Mouse (Mus musculus) CH12.LX (cell line): ENCODE results near the gene Dll1. TPM values are rescaled to one million over a fixed set of nuclear protein-coding genes. Genes with fewer than 3 reads are reported as not detected.

ENCODE experiments used
- DNase-seq: peaks from one replicate; pipeline ENCODE4 v3.0.0-alpha.2; 2013; ENCODE audit errors: extremely low read depth
- H3K27ac ChIP-seq: 2 replicates; pipeline ENCODE4 v1.5.1; 2012; ENCODE audit warnings: low read depth, mild to moderate bottlenecking, control low read depth, moderate library complexity; ENCODE audit not compliant: insufficient read depth
- H3K27me3 ChIP-seq: replicated peaks from 2 replicates; pipeline ENCODE3; 2012; ENCODE audit warnings: inconsistent platforms
- H3K36me3 ChIP-seq, 2 experiments: replicated peaks in 1 of 2; 2 replicates each; pipeline versions ENCODE3 to v1.6.1; 2012; ENCODE audit warnings: inconsistent platforms in 1 of 2, low read length in 1 of 2, mild to moderate bottlenecking in 1 of 2, mixed read lengths in 1 of 2, moderate library complexity in 1 of 2; ENCODE audit not compliant: control insufficient read depth in 1 of 2, insufficient read depth in 1 of 2
- H3K4me1 ChIP-seq, 2 experiments: 2 replicates each; pipeline ENCODE4 v1.6.1; 2012; ENCODE audit warnings: inconsistent platforms in 1 of 2, moderate library complexity in 1 of 2; ENCODE audit not compliant: insufficient read depth in 2 of 2, control insufficient read depth in 1 of 2
- H3K4me2 ChIP-seq: 2 replicates; pipeline ENCODE4 v1.6.1; 2012; ENCODE audit warnings: low read depth, mild to moderate bottlenecking, control low read depth; ENCODE audit not compliant: poor library complexity, insufficient read depth, severe bottlenecking
- H3K4me3 ChIP-seq, 3 experiments: fragments of 150-350 bp in 1 of 3; sonication (generic) in 1 of 3; replicated peaks in 1 of 3; 2 replicates each; pipeline versions ENCODE3 to v1.5.1; 2011 to 2012; ENCODE audit warnings: low read depth in 2 of 3, low read length in 2 of 3, mild to moderate bottlenecking in 2 of 3, moderate library complexity in 2 of 3, control low read depth in 1 of 3, improper control_type of control experiment in 1 of 3, inconsistent platforms in 1 of 3, mixed read lengths in 1 of 3; ENCODE audit not compliant: poor library complexity in 1 of 3
- H3K79me2 ChIP-seq: replicated peaks from 2 replicates; pipeline ENCODE4 v1.6.1; 2012; ENCODE audit warnings: mild to moderate bottlenecking, moderate library complexity; ENCODE audit not compliant: control insufficient read depth, poor library complexity, insufficient read depth, severe bottlenecking; ENCODE audit errors: extremely low read depth
- H3K9ac ChIP-seq: 2 replicates; pipeline ENCODE4 v1.6.1; 2012; ENCODE audit warnings: low read depth, mild to moderate bottlenecking, control low read depth, moderate library complexity; ENCODE audit not compliant: insufficient read depth
- H3K9me3 ChIP-seq: replicated peaks from 2 replicates; pipeline ENCODE3; 2012; ENCODE audit warnings: low read length, inconsistent platforms, mixed read lengths
- CHD1 ChIP-seq: IDR thresholded peaks from 2 replicates; pipeline ENCODE4 v1.6.1; 2012; ENCODE audit warnings: low read depth, low read length, improper control_type of control experiment, inconsistent platforms
- E2F4 ChIP-seq: IDR thresholded peaks from 2 replicates; pipeline ENCODE4 v1.6.1; 2011; ENCODE audit warnings: low read depth, low read length, improper control_type of control experiment; ENCODE audit not compliant: insufficient replicate concordance
- ELF1 ChIP-seq: IDR thresholded peaks from 2 replicates; pipeline ENCODE4 v1.6.1; 2014; ENCODE audit warnings: low read depth, mild to moderate bottlenecking, inconsistent platforms, low read length, improper control_type of control experiment
- ETS1 ChIP-seq: conservative IDR thresholded peaks from 2 replicates; pipeline ENCODE4 v1.6.1; 2012; ENCODE audit warnings: low read depth, mild to moderate bottlenecking, inconsistent platforms, low read length, improper control_type of control experiment, moderate library complexity
- GABPA ChIP-seq: IDR thresholded peaks from 2 replicates; pipeline ENCODE4 v1.6.1; 2012; ENCODE audit warnings: low read depth, low read length, improper control_type of control experiment, inconsistent platforms; ENCODE audit not compliant: insufficient replicate concordance
- HCFC1 ChIP-seq: IDR thresholded peaks from 2 replicates; pipeline ENCODE4 v1.6.1; 2012; ENCODE audit warnings: low read depth, mild to moderate bottlenecking, inconsistent platforms, low read length, improper control_type of control experiment
- IRF4 ChIP-seq: IDR thresholded peaks from 2 replicates; pipeline ENCODE4 v1.6.1; 2014; ENCODE audit warnings: low read depth, mild to moderate bottlenecking, inconsistent platforms, low read length, improper control_type of control experiment
- JUN ChIP-seq: IDR thresholded peaks from 2 replicates; pipeline ENCODE4 v1.6.1; 2011; ENCODE audit warnings: low read depth, mild to moderate bottlenecking, low read length, improper control_type of control experiment, moderate library complexity; ENCODE audit not compliant: insufficient read depth
- KAT2A ChIP-seq: IDR thresholded peaks from 2 replicates; pipeline ENCODE4 v1.6.1; 2012; ENCODE audit warnings: low read length, improper control_type of control experiment, inconsistent platforms; ENCODE audit not compliant: insufficient replicate concordance
- MAFK ChIP-seq: IDR thresholded peaks from 2 replicates; pipeline ENCODE4 v1.6.1; 2011; ENCODE audit warnings: low read length, improper control_type of control experiment; ENCODE audit not compliant: insufficient replicate concordance
- MAX ChIP-seq: IDR thresholded peaks from 2 replicates; pipeline ENCODE4 v1.6.1; 2011; ENCODE audit warnings: low read length, improper control_type of control experiment
- MAZ ChIP-seq: IDR thresholded peaks from 2 replicates; pipeline ENCODE4 v1.6.1; 2012; ENCODE audit warnings: low read depth, mild to moderate bottlenecking, inconsistent platforms, low read length, improper control_type of control experiment, moderate library complexity
- MXI1 ChIP-seq: IDR thresholded peaks from 2 replicates; pipeline ENCODE4 v1.6.1; 2011; ENCODE audit warnings: mild to moderate bottlenecking, low read depth, low read length, improper control_type of control experiment
- NELFE ChIP-seq: IDR thresholded peaks from 2 replicates; pipeline ENCODE4 v1.6.1; 2011; ENCODE audit warnings: low read depth, low read length, improper control_type of control experiment
- NRF1 ChIP-seq: IDR thresholded peaks from 2 replicates; pipeline ENCODE4 v1.6.1; 2014; ENCODE audit warnings: low read depth, mild to moderate bottlenecking, inconsistent platforms, low read length, improper control_type of control experiment, moderate library complexity
- SIN3A ChIP-seq: IDR thresholded peaks from 2 replicates; pipeline ENCODE4 v1.6.1; 2012; ENCODE audit warnings: low read length, improper control_type of control experiment, inconsistent platforms
- UBTF ChIP-seq: IDR thresholded peaks from 2 replicates; pipeline ENCODE4 v1.6.1; 2012; ENCODE audit warnings: low read depth, mild to moderate bottlenecking, inconsistent platforms, low read length, improper control_type of control experiment, moderate library complexity
- USF1 ChIP-seq: IDR thresholded peaks from 2 replicates; pipeline ENCODE4 v1.6.1; 2014; ENCODE audit warnings: low read depth, mild to moderate bottlenecking, inconsistent platforms, low read length, improper control_type of control experiment
- USF2 ChIP-seq: conservative IDR thresholded peaks from 2 replicates; pipeline ENCODE4 v1.6.1; 2011; ENCODE audit warnings: low read depth, low read length, improper control_type of control experiment
- ZNF384 ChIP-seq: IDR thresholded peaks from 2 replicates; pipeline ENCODE4 v1.6.1; 2012; ENCODE audit warnings: low read depth, low read length, improper control_type of control experiment, inconsistent platforms
- dilution Hi-C: fragments of 300-500 bp; cut with MboI; formaldehyde crosslinking; loops from 2 replicates; pipeline ENCODE4 v1.14.3; 2020; ENCODE audit warnings: low sequenced_read_pairs; ENCODE audit not compliant: extremely low pct_unique_long_range_greater_than_20kb, extremely low pct_ligation_motif_present
- in situ Hi-C: fragments of 300-500 bp; cut with MboI; formaldehyde crosslinking; loops from 3 replicates; pipeline ENCODE4 v1.14.3; 2019; ENCODE audit warnings: low sequenced_read_pairs, low pct_ligation_motif_present, low pct_unique_long_range_greater_than_20kb, mixed read lengths
- polyA plus RNA-seq: library from polyadenylated mRNA; unstranded; fragments of >175 nt; gene quantifications from 2 replicates; pipeline ENCODE4 v1.2.1, GENCODE M21; 2012; ENCODE audit warnings: low read depth; ENCODE audit not compliant: insufficient read length
- total RNA-seq, 2 experiments: library from RNA; depleted of rRNA; stranded (reverse); fragments of 300-350 nt in 1 of 2; fragments of >200 nt in 1 of 2; gene quantifications; 2 replicates each; pipeline ENCODE4 v1.2.3; 2012 to 2014

Gene Dll1
- total and polyA plus RNA-seq, 3 experiments: 0.25 to 0.52 (median 0.29) TPM

GRCm38 (mm10) chr17:15363656-15364055, 13.0 kb downstream of the Dll1 start:
- no peak overlapping the region for H3K27ac ChIP-seq
- H3K9ac ChIP-seq: no peak overlapping the region
- H3K9me3 ChIP-seq: no peaks in the 10 kb centered on the region
- dilution Hi-C loops (no loop called here), in situ Hi-C loops (no loop called here)
- H3K27me3 ChIP-seq: peaks cover 9% of the 10 kb centered on the region
- H3K4me3 ChIP-seq: no peak overlapping the region
- no peaks in the 10 kb centered on the region for H3K4me1 ChIP-seq
- H3K36me3 ChIP-seq: no peaks in the 10 kb centered on the region
- DNase-seq: no peak
- TF ChIP-seq JUN: no peak
- no peak for TF ChIP-seq HCFC1
- TF ChIP-seq GABPA: no peak
- TF ChIP-seq USF2: no peak
- no peak for TF ChIP-seq MXI1
- no peak for TF ChIP-seq E2F4
- TF ChIP-seq MAFK: no peak
- TF ChIP-seq MAZ: no peak
- TF ChIP-seq NELFE: no peak
- TF ChIP-seq MAX: no peak
- no peak for TF ChIP-seq ZNF384
- TF ChIP-seq SIN3A: no peak
- TF ChIP-seq ELF1: no peak
- TF ChIP-seq UBTF: no peak
- no peak for TF ChIP-seq IRF4
- TF ChIP-seq KAT2A: no peak
- no peak for TF ChIP-seq CHD1
- H3K79me2 ChIP-seq: no peaks in the 10 kb centered on the region
- no peak overlapping the region for H3K4me2 ChIP-seq

- no peak overlapping the region for H3K27ac ChIP-seq
- no peak overlapping the region for H3K4me2 ChIP-seq
- no peak overlapping the region for H3K9ac ChIP-seq
- peaks cover 3 to 28% of the 10 kb centered on the region in 2 experiments for H3K4me1 ChIP-seq
- peaks cover 4% of the 10 kb centered on the region for H3K27me3 ChIP-seq
- no peaks in the 10 kb centered on the region for H3K36me3 ChIP-seq
- no peak overlapping the region for H3K4me3 ChIP-seq
- in situ Hi-C loops: no loop called here
- TF ChIP-seq NRF1 (no peak), USF2 (no peak), ETS1 (no peak), IRF4 (no peak), USF1 (no peak)
- TF ChIP-seq, all 38 proteins: peak for 0
- dilution Hi-C loops: no loop called here
- Histone ChIP-seq H3K9me3 (no peaks in the 10 kb centered on the region), H3K79me2 (no peaks in the 10 kb centered on the region)
- no peak for DNase-seq
Observed at GRCm38 (mm10) chr17:15357071-15357470, 19.6 kb downstream of the Dll1 start.
